Mouse (Mus musculus): ENCODE data around the gene Ankfy1. TPM values are rescaled to one million over a fixed set of nuclear protein-coding genes. Genes with fewer than 3 reads are reported as not detected.

Ankfy1 gene
- polyA plus RNA-seq, 1 experiment from 2014 or later: 36.7 TPM

- H3K27ac ChIP-seq (ENCODE audit: low read depth): no peak overlapping the region
- H3K9ac ChIP-seq: no peak overlapping the region
- 86% methylated on average over 5 of the region's 5 CpGs for WGBS
- no peak overlapping the region for H3K4me3 ChIP-seq (ENCODE audit: low read depth, low read length)
- H3K4me2 ChIP-seq: no peak overlapping the region
- ATAC-seq (ENCODE audit: insufficient read depth) (no peak), DNase-seq (no peak)
- H3K9me3 ChIP-seq (ENCODE audit: low read depth, low read length): no peaks in the 10 kb centered on the region
- TF ChIP-seq CTCF (IDR thresholded peaks at IDR 0.05; ENCODE audit: low read depth): no peak
- no peaks in the 10 kb centered on the region for H3K4me1 ChIP-seq (ENCODE audit: insufficient read depth)
- no peaks in the 10 kb centered on the region for H3K27me3 ChIP-seq (ENCODE audit: insufficient read depth, low read length)
- peaks cover 41% of the 10 kb centered on the region for H3K36me3 ChIP-seq (ENCODE audit: insufficient read depth)
These were observed 22.9 kb downstream of the Ankfy1 start for GRCm38 (mm10) chr11:72712721-72713120.

GRCm38 (mm10) chr11:72718161-72718560 lies 28.4 kb downstream of the Ankfy1 start:
- ATAC-seq (ENCODE audit: insufficient read depth): no peak
- Histone ChIP-seq H3K27ac (ENCODE audit: low read depth) (no peak overlapping the region), H3K4me1 (ENCODE audit: insufficient read depth) (no peaks in the 10 kb centered on the region)

GRCm38 (mm10) chr11:72723165-72723564 lies 33.4 kb downstream of the Ankfy1 start:
- H3K4me1 ChIP-seq (ENCODE audit: insufficient read depth): no peaks in the 10 kb centered on the region
- no peak overlapping the region for H3K27ac ChIP-seq (ENCODE audit: low read depth)
- 65% methylated on average over 2 of the region's 2 CpGs for WGBS
- DNase-seq: no peak
- no peak overlapping the region for H3K4me2 ChIP-seq
- H3K27me3 ChIP-seq (ENCODE audit: insufficient read depth, low read length): no peaks in the 10 kb centered on the region
- no peak overlapping the region for H3K4me3 ChIP-seq (ENCODE audit: low read depth, low read length)
- no peak for TF ChIP-seq CTCF (IDR thresholded peaks at IDR 0.05; ENCODE audit: low read depth)
- peaks cover 33% of the 10 kb centered on the region for H3K36me3 ChIP-seq (ENCODE audit: insufficient read depth)
- no peak overlapping the region for H3K9ac ChIP-seq
- H3K9me3 ChIP-seq (ENCODE audit: low read depth, low read length): no peaks in the 10 kb centered on the region
- ATAC-seq (ENCODE audit: insufficient read depth): no peak

More at GRCm38 (mm10) chr11:72718161-72718560, 28.4 kb downstream of the Ankfy1 start:
- DNase-seq: no peak
- Histone ChIP-seq H3K4me3 (ENCODE audit: low read depth, low read length) (no peak overlapping the region), H3K9me3 (ENCODE audit: low read depth, low read length) (no peaks in the 10 kb centered on the region), H3K36me3 (ENCODE audit: insufficient read depth) (peaks cover 38% of the 10 kb centered on the region), H3K9ac (no peak overlapping the region), H3K27me3 (ENCODE audit: insufficient read depth, low read length) (no peaks in the 10 kb centered on the region), H3K4me2 (no peak overlapping the region)
- 89% methylated on average over 3 of the region's 3 CpGs for WGBS
- no peak for TF ChIP-seq CTCF (IDR thresholded peaks at IDR 0.05; ENCODE audit: low read depth)

DNA sequence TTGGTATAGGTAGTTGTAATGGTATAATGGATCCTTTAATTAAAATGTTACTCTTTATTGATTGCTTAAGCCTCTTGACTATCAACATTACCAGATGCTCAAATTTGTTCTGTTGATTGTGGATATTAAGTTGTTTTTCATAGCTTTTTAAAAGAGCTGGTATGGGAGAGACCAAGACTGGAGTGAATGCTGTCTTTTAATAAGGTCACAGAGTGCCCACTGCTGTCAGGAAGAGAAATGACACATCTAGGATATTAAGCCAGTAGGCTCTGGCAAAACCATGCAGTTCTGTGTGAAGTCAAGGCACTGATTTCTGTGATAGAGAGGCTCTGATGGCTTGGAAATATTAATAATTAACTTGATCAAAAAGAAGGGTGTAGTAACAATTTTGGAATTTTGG lies 34.1 kb downstream of the Ankfy1 start:
- DNase-seq (peak; percentile 38), ATAC-seq (ENCODE audit: insufficient read depth) (no peak)
- Histone ChIP-seq H3K4me1 (ENCODE audit: insufficient read depth) (no peaks in the 10 kb centered on the region), H3K27ac (ENCODE audit: low read depth) (no peak overlapping the region), H3K9me3 (ENCODE audit: low read depth, low read length) (no peaks in the 10 kb centered on the region), H3K27me3 (ENCODE audit: insufficient read depth, low read length) (no peaks in the 10 kb centered on the region), H3K9ac (no peak overlapping the region), H3K4me2 (no peak overlapping the region), H3K36me3 (ENCODE audit: insufficient read depth) (peaks cover 36% of the 10 kb centered on the region), H3K4me3 (ENCODE audit: low read depth, low read length) (no peak overlapping the region)
- TF ChIP-seq CTCF (IDR thresholded peaks at IDR 0.05; ENCODE audit: low read depth): peak; percentile 48

GRCm38 (mm10) chr11:72726023-72726422 lies 36.2 kb downstream of the Ankfy1 start:
- no peaks in the 10 kb centered on the region for H3K9me3 ChIP-seq (ENCODE audit: low read depth, low read length)
- H3K4me3 ChIP-seq (ENCODE audit: low read depth, low read length): no peak overlapping the region
- DNase-seq (peak; percentile 35), ATAC-seq (ENCODE audit: insufficient read depth) (no peak)
- no peaks in the 10 kb centered on the region for H3K4me1 ChIP-seq (ENCODE audit: insufficient read depth)
- no peak overlapping the region for H3K4me2 ChIP-seq
- H3K27me3 ChIP-seq (ENCODE audit: insufficient read depth, low read length): no peaks in the 10 kb centered on the region
- peak; percentile 53 for TF ChIP-seq CTCF (IDR thresholded peaks at IDR 0.05; ENCODE audit: low read depth)
- no peak overlapping the region for H3K27ac ChIP-seq (ENCODE audit: low read depth)
- no peak overlapping the region for H3K9ac ChIP-seq
- H3K36me3 ChIP-seq (ENCODE audit: insufficient read depth): peaks cover 58% of the 10 kb centered on the region

DNA sequence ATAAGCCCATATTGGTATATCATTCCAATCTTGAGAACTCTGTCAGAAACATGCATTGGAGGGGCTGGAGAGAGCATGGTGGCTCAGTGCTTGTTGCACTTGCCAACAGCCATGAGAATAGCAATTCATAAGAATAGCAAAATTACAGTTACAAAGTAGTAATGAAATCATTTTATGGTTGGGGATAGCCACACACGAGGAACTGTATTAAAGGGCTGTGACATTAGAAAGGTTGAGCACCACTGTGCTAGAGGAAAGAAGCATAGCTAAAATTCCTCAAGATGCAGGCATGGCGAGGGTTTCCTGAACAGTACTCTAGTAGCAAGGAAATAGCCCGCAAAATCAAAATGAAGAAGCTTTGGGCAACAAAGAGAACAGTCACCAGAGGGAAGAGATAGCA lies 43.9 kb downstream of the Ankfy1 start:
- Histone ChIP-seq H3K9ac (no peak overlapping the region), H3K4me3 (ENCODE audit: low read depth, low read length) (no peak overlapping the region), H3K4me2 (no peak overlapping the region), H3K4me1 (ENCODE audit: insufficient read depth) (no peaks in the 10 kb centered on the region), H3K27ac (ENCODE audit: low read depth) (no peak overlapping the region), H3K9me3 (ENCODE audit: low read depth, low read length) (no peaks in the 10 kb centered on the region), H3K27me3 (ENCODE audit: insufficient read depth, low read length) (no peaks in the 10 kb centered on the region), H3K36me3 (ENCODE audit: insufficient read depth) (peaks cover 72% of the 10 kb centered on the region)
- no peak for TF ChIP-seq CTCF (IDR thresholded peaks at IDR 0.05; ENCODE audit: low read depth)
- 89% methylated on average over 3 of the region's 3 CpGs for WGBS
- no peak for ATAC-seq (ENCODE audit: insufficient read depth)
- no peak for DNase-seq

DNA sequence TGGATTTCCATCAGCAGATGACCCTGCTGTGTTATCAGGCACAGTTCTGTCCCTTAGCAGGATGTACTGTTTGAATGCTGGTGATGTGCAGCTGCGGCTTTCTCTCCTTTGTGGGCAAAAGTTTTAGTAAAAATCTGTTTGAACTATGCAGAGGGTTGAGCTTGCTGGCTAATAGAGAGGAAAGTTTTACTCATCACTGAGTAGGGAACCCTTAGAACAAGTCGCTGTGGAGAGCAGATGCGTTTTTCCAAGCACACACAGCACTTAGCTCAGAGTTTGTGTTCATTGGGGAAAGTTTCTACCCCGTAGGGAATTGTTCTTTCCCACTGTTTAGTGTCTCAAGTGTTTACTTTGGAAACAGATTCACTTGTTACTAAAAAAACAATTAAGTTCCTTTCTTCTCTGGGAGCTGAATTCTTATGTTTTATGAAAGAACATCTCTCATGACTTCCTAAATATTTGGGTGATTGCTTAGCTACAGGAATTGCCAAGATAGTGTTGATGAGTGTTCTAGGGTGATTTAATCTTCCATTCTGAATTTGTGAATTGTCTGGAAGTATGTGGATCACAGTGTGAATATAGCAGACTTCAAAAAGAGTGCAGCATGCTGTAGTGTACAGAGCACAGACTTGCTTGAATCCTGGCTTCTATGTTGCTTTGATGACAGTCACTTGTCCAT lies 45.2 kb downstream of the Ankfy1 start:
- Histone ChIP-seq H3K9me3 (ENCODE audit: low read depth, low read length) (no peaks in the 10 kb centered on the region), H3K27me3 (ENCODE audit: insufficient read depth, low read length) (no peaks in the 10 kb centered on the region), H3K27ac (ENCODE audit: low read depth) (no peak overlapping the region), H3K36me3 (ENCODE audit: insufficient read depth) (peaks cover 72% of the 10 kb centered on the region), H3K9ac (no peak overlapping the region), H3K4me2 (no peak overlapping the region), H3K4me1 (ENCODE audit: insufficient read depth) (no peaks in the 10 kb centered on the region), H3K4me3 (ENCODE audit: low read depth, low read length) (no peak overlapping the region)
- ATAC-seq (ENCODE audit: insufficient read depth) (no peak), DNase-seq (no peak)
- WGBS: 68% methylated on average over 4 of the region's 4 CpGs
- no peak for TF ChIP-seq CTCF (IDR thresholded peaks at IDR 0.05; ENCODE audit: low read depth)

- no peak overlapping the region for H3K9ac ChIP-seq
- DNase-seq (no peak), ATAC-seq (ENCODE audit: insufficient read depth) (no peak)
- 80% methylated on average over 2 of the region's 2 CpGs for whole genome bisulfite sequencing
- H3K36me3 ChIP-seq (ENCODE audit: insufficient read depth): peaks cover 72% of the 10 kb centered on the region
- H3K4me1 ChIP-seq (ENCODE audit: insufficient read depth): no peaks in the 10 kb centered on the region
- no peak overlapping the region for H3K4me3 ChIP-seq (ENCODE audit: low read depth, low read length)
- H3K4me2 ChIP-seq: no peak overlapping the region
- H3K27ac ChIP-seq (ENCODE audit: low read depth): no peak overlapping the region
- no peaks in the 10 kb centered on the region for H3K27me3 ChIP-seq (ENCODE audit: insufficient read depth, low read length)
- no peaks in the 10 kb centered on the region for H3K9me3 ChIP-seq (ENCODE audit: low read depth, low read length)
- TF ChIP-seq CTCF (IDR thresholded peaks at IDR 0.05; ENCODE audit: low read depth): no peak
These were observed 45.7 kb downstream of the Ankfy1 start for GRCm38 (mm10) chr11:72735519-72735860.
